Mouse (Mus musculus): Measurements from ENCODE around the gene Cd300e.
"Not testable (repeated sequence)": the region's sequence is repeated elsewhere in the genome, so short reads cannot be mapped to it uniquely, and the experiment has no call there.

Gene Cd300e

GRCm38 (mm10) chr11:115083376-115084139 is 21.6 kb upstream of the Cd300e start:
- DNase-seq (ENCODE audit: extremely low spot score, low read depth, low spot score): peak; percentile 64

DNA sequence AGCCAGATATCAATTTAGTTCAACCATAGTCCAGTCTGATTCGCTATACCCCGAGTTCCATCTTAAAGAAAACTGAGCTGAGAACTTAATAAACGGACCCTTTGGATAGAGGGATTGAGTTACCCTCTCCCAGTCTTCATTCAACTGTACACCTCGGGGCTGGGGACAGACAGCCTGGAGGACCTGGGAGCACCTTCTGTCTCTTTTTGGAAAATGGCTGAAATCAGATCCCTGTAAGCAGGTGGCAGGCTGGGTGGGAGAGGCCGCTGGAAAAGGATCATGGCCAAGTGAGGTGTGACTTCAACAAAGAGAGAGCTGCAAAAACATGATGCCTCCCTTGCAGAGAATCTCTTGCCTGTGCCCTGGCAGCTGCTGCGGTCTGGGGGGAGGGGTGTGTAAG is 20.2 kb upstream of the Cd300e start:
- DNase-seq (ENCODE audit: extremely low spot score, low read depth, low spot score): no peak

DNA sequence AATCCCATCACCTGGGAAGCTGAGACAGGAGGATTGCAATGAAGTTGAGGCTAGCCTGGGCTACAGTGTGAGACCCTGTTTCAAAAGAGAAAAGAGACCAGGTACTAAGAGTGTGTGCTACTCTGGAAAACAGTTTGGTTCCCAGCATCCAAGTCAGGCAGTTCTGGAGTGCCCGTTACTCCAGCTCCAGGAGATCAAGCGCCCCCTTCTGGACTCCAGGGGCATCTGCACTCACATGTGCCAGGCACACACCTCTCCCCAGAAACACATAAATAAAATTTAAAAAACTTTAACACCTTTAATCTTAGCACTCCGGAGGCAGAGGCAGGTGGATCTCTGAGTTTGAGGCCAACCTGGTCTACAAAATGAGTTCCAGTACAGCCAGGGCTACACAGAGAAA is 19.4 kb upstream of the Cd300e start:
- no peak for DNase-seq (ENCODE audit: extremely low spot score, low read depth, low spot score)

- peak; percentile 46 for DNase-seq (ENCODE audit: extremely low spot score, low read depth, low spot score)
These were observed 18.9 kb upstream of the Cd300e start for GRCm38 (mm10) chr11:115080886-115081285.

GRCm38 (mm10) chr11:115078680-115079079 is 16.7 kb upstream of the Cd300e start:
- DNase-seq (ENCODE audit: extremely low spot score, low read depth, low spot score): no peak

DNA sequence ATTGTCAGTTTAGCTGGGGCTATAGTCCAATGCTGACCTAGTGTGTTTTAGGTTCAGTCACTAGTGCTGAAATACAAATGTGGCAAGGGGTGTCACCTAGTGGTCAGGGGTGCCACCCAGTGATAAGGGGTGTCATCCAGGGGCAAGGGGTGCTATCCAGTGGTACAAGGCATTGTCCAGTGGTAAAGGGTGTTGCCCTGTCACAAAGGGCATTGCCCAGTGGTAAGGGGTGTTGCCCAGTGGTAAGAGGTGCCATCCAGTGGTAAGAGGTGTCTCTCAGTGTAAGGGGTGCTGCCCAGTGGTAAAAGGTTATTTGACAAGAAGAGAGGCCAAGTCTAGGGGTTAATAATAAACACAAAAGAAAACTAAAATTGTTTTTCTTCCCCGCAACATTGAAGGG is 15.5 kb upstream of the Cd300e start:
- no peak for DNase-seq (ENCODE audit: extremely low spot score, low read depth, low spot score)

DNA sequence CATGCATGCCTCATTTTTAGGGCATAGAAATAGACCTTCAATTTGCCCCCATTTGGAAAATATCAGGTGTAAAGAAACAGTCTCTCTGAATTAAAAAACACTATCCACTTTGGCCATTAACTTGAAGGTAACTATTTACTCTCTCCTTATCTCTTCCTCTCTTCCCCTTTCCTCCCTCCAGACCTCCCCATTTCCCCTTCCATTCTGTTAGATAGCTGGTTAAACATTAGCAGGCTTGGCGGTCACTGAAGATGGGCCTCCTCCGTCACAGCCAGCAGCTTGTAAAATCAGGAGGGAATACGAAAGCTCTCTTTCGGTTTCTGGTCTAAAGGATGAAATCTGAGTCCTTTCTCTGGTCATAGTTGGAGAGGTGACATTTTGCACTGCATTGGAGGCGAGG is 13.9 kb upstream of the Cd300e start:
- DNase-seq (ENCODE audit: extremely low spot score, low read depth, low spot score): no peak

DNA sequence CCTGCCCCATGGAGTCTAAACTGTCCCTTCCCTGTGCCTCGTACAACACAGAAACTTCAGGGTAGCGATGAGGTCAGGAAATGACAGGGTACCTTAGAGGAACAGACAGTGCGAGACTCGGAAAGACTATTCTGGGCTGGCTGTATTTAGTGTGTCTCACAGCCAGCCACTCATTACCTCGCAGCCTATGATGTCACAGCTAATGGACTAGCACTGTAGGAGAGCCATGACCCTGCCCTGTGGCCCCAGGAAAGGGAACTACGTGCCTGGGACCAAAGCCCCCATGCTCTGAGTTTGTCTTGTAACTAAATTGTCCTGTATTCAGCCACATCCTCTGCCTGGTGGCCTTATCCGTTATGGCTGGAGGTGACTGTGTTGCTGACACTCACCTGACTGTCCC is 13.4 kb upstream of the Cd300e start:
- no peak for DNase-seq (ENCODE audit: extremely low spot score, low read depth, low spot score)

DNA sequence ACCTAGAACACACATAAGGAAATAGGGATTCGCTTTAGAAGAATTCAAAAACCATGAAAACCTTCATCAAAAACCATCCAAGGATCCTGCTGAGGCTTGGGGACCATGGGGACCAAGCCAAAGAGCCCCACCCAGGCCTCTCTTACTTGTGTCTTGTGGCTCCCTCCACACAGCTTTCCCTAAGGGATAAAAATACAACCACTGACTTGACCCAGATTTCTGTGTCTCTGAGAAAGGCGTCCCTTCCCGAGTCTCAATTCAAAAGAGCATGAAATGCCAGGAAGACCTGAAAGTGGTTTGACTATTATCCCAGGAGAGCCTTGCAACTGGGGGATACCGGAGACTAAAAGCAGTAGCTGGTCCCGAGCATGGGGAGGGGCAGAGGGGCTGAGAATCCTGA is 11.0 kb upstream of the Cd300e start:
- DNase-seq (ENCODE audit: extremely low spot score, low read depth, low spot score): no peak

DNA sequence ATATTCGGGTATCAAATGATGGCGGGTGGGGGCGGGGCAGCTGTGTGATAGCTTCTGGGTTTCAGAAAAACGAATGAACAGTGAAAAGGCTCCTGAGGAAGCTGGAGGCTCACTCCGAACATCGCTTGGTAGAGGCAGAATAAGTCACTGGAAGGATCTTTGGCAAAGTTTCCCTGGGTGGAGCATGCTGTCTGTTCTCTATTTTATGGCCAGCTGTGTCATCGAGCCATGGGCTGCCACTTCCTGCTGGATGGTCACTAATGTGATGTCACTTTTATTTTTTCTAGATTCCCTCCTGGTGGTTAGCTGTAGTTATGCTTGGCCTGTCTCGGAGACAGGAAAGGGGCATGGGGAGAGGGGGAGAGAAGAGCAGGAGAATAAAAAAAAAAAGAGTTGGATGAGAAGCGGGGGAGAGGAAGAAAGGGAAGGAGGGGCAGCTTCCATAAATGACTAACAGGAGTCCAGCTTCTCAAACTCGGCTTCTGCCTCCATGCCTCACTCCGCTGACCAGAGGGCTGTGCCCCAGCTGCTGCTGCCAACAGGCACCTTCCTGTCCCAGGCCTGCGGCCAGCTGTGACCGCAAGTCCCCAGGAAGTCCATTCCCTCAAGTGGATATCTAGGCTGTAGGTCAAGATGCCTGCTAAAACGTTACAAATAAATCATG is 9.8 kb upstream of the Cd300e start:
- DNase-seq (ENCODE audit: extremely low spot score, low read depth, low spot score): no peak

DNA sequence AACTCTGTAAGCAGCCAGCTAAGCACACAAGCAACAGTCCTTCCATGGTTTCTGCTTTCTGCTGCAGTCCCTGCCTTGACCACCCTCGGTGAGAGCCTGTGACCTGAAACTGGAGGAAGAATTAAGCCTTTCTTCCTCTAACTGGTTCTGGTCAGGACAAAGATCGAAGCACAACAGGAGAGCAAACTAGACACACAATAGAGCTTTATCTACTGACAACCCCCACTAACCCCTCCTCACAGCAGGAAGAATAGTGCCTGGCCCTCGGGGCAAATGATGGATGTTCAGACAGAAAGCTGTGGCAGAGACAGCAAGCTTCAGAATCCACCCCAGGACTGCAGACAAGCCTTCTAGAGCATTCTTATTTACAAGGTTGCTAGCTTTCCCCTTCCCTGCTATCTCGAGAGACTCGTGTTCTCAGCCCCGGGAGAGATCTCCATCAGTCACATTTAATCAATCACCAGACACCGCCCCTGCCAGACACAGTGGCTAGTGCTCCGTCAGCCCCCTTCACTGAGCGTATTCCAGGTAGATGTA is 9.1 kb upstream of the Cd300e start:
- DNase-seq (ENCODE audit: extremely low spot score, low read depth, low spot score): no peak

DNA sequence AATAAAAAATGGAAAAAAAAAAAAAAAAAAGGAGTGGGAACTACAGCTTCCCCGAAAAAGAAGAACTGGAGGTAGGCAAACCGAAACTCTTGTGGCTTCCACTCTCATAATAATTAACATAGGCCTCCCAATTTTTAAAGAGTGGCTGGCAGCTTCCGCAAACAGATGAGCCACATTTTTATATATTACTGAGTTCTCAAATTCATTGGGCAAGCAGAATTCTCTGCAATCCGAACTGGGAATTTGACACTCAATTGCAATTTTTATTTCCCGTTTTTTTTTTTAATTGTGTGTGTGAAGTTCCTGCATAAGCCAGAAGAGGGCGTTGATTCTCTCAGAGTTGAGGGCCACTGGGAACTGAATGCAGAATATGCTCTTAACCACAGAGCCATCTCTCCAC is 4.8 kb upstream of the Cd300e start:
- DNase-seq (ENCODE audit: extremely low spot score, low read depth, low spot score): no peak

DNA sequence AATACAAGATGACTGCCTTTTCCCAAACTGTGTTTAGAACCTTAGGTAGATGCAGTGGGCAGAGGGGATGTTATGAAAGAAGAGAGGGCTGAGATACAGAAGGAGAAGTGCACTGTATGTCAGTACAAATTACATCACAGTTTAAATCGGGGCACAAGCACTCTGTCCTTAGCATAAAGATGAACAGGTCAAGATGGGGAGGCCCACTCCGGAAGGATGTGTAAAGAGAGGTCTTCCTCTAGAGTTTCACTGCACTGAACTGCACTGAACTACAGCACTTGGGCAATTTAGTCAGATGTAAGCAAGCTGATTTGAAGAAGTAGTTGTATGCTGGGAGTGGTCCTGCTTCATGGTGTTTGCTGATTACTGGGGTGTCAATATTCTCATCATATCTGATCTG is 2.2 kb downstream of the Cd300e start:
- DNase-seq (ENCODE audit: extremely low spot score, low read depth, low spot score): no peak

DNA sequence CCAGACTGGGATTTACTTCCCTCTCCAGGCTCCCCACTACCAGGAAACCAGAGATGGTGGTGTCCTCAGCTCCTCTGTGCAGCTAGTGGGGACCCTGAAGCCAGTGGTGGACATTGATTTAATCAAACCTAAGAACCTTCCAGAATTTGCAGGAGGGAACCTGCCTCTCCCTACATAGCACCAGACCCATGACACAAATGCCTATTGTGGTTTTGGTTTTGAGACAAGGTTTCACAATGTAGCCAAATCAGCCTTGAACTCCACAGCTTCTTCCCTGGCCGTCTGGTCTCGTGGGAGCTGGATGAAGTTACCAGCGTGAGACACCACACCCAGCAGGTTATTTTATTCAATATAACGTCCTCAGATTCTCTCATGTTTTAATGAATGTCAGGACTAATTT is 3.3 kb downstream of the Cd300e start:
- no peak for DNase-seq (ENCODE audit: extremely low spot score, low read depth, low spot score)

GRCm38 (mm10) chr11:115054537-115054936 is 7.4 kb downstream of the Cd300e start:
- DNase-seq (ENCODE audit: extremely low spot score, low read depth, low spot score): no peak

DNA sequence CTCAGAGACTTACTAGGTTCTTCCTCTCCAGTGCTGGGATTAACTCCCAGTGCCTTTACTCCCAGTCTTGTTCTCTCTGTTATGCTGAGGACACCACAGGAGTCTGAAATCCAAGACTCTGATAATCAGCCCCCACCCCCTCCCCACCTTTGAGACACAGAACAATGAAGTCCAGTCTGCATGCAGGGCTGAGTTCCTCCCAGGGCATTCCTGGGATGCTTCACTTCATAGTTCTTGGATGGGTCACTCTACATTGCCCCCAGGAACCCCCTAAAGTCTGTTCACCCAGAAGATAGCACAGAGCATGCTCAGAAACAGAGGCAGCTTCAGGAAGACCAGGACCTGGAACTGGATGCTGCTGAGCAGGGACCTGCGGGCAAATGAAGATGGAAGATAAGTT is 9.0 kb downstream of the Cd300e start:
- no peak for DNase-seq (ENCODE audit: extremely low spot score, low read depth, low spot score)

GRCm38 (mm10) chr11:115052206-115052605 is 9.8 kb downstream of the Cd300e start:
- peak; percentile 53 for DNase-seq (ENCODE audit: extremely low spot score, low read depth, low spot score)

DNA sequence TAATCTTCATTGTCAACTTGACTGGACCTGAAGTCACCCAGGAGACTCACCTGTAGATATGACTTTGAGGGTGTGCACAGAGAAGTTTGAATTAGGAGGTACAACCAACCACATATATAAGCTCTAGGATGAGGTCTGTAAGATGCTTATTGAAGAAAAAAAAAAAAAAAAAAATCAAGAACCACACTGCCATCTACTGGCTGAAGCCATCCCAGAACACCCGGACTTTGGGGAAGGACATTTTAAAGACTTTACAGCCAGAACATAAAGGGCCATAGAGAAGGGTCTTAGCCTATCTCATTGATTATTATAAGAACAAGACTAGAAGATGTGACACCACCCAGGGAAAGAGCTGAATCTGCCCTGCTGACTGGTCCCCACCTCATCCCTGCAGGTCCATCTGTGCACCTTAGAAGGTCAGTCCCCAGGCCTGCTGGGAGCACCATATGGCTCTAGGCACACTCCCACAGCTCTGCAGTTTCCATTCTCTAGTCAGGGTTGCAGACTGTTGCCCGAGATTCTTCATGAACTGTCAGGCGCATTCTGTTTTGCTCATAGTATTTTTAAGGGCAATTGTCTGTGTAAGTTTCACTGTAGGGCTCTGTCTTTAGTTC is 12.6 kb downstream of the Cd300e start:
- no peak for DNase-seq (ENCODE audit: extremely low spot score, low read depth, low spot score)

DNA sequence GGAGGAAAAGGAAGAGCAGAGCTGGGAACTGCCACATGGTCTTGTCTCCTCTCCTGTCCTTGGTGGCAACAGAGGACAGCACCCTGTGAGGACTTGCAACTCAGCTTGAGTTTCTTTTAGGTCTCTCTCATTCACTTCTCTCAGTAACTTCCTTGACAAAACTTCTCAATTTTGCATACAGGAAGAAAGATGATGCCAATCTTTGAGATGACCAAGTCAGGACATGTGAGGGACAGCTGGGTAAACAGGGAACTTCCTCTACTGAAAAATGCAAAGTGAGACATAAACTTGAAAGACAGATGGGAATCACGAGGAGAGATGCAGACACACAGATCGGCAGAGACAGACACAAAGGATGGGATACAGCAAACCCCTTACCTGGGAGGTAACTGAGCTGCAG is 13.7 kb downstream of the Cd300e start, which contains the start of gene Cd300ld3:
Gene Cd300ld3 (minus strand): TSS at position 151 of the 400 bp plus-strand sequence.
- DNase-seq (ENCODE audit: extremely low spot score, low read depth, low spot score): no peak

GRCm38 (mm10) chr11:115037669-115038068 is 24.3 kb downstream of the Cd300e start, which contains the start of gene Cd300ld5:
Gene Cd300ld5, minus strand, starts transcription at chr11:115037769.
- DNase-seq (ENCODE audit: extremely low spot score, low read depth, low spot score): not testable (repeated sequence)

DNA sequence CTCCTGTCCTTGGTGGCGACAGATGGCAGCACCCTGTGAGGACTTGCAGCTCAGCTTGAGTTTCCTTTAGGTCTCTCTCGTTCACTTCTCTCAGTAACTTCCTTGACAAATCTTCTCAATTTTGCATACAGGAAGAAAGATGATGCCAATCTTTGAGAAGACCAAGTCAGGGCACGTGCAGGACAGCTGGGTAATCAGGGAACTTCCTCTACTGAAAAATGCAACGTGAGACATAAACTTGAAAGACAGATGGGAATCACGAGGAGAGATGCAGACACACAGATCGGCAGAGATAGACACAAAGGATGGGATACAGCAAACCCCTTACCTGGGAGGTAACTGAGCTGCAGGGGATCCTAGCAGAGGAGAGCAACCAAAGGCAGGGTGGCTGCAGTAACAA is 35.1 kb downstream of the Cd300e start, which contains the start of gene Cd300ld4:
Gene Cd300ld4 (minus strand): TSS at position 101 of the 400 bp plus-strand sequence.
- not testable (repeated sequence) for DNase-seq (ENCODE audit: extremely low spot score, low read depth, low spot score)

DNA sequence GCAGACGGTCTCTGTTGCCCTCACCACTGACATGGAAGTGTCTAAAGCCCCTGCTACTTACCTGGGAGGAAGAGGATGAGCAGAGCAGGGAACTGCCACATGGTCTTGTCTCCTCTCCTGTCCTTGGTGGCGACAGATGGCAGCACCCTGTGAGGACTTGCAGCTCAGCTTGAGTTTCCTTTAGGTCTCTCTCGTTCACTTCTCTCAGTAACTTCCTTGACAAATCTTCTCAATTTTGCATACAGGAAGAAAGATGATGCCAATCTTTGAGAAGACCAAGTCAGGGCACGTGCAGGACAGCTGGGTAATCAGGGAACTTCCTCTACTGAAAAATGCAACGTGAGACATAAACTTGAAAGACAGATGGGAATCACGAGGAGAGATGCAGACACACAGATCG is 45.9 kb downstream of the Cd300e start, which contains the start of gene Cd300ld2:
Gene Cd300ld2 (minus strand): TSS at position 101 of the 400 bp plus-strand sequence.
- not testable (repeated sequence) for DNase-seq (ENCODE audit: extremely low spot score, low read depth, low spot score)
